Mouse (Mus musculus) left cerebral cortex, postnatal 25 days (tissue): ENCODE measurements around the gene Klri1. TPM values are rescaled to one million over a fixed set of nuclear protein-coding genes. Genes with fewer than 3 reads are reported as not detected.
"Not testable (repeated sequence)": the region's sequence is repeated elsewhere in the genome, so short reads cannot be mapped to it uniquely, and the experiment has no call there.

ENCODE experiments used
- DNase-seq, 2 experiments: peaks; one replicate each; pipeline ENCODE4 v3.0.0; 2022; ENCODE audit warnings: low spot score in 2 of 2, mixed read lengths in 1 of 2
- intact Hi-C: fragments of 180-260 bp; cut with DNase I; formaldehyde crosslinking; loops from one replicate; pipeline ENCODE4 v1.15.1; 2025
- microRNA-seq, 2 experiments: library from miRNA; unstranded; fragments of <30 nt; microRNA quantifications; one replicate each; pipeline ENCODE4 v1.2.0; 2022
- total RNA-seq, 2 experiments: library from RNA; stranded (reverse); gene quantifications; 2 replicates each; pipeline ENCODE4 v1.2.3; 2021

The Klri1 gene
- total RNA-seq = not detected

- DNase-seq = no peak
- intact Hi-C loops = no loop called here
Measured at GRCm38 (mm10) chr6:129717032-129717431, at the start of gene Klri1. TSS of gene Klri1 (minus strand) at chr6:129717132.

- intact Hi-C loops = no loop called here
- no peak for DNase-seq
Measured at GRCm38 (mm10) chr6:129747654-129748032, 30.7 kb upstream of the Klri1 start.

- no peak for DNase-seq
- intact Hi-C loops = no loop called here
Measured at GRCm38 (mm10) chr6:129747016-129747653, 30.2 kb upstream of the Klri1 start.

- intact Hi-C loops = no loop called here
Measured at GRCm38 (mm10) chr6:129746151-129746550, 29.2 kb upstream of the Klri1 start.

GRCm38 (mm10) chr6:129740069-129740721 lies 23.3 kb upstream of the Klri1 start, which contains the start of gene Klri2:
TSS of gene Klri2 (minus strand) at chr6:129740484.
- intact Hi-C loops = no loop called here
- no peak for DNase-seq

More at GRCm38 (mm10) chr6:129746151-129746550, 29.2 kb upstream of the Klri1 start:
- DNase-seq = no peak

DNA sequence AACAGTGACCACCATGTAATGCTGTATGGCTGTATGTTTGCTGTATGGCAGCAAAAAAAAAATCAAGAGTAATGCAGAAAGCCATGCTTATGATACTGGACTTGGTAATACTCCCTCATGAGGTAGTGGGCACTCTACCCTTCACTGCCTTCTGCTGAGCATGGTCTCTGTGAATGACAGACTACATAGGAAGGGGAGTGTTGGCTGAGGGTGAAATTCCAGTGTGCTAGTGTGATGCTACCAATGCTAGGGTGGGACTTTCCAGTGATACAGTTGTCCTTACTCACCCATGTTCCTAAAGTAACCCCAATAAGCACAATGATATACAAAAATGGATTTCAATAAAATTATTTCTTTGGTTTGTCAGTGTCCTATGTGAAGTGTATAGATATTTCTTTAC lies 19.5 kb upstream of the Klri1 start:
- DNase-seq = no peak
- intact Hi-C loops = no loop called here

- intact Hi-C loops = no loop called here
- DNase-seq = no peak
Measured at GRCm38 (mm10) chr6:129727237-129727636, 10.3 kb upstream of the Klri1 start.

DNA sequence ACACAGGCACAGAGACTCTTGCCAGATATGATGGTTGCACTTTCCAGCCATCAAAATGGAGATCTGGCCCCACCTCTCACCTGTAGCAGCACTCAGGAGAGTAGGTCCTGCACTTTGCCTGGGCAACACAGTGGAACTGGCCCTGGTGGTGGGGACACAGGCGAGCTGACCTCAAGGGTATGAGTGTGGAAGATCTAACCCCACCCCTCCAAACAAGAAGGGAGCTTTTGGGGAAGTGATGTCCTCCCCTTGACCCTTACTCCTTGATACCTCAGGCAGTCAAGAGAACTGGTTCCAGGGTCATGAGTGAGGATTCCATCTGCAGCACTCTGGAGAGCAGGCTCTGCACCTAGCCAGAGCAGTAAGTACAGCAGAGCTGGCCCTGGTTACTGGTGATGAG lies 4.5 kb upstream of the Klri1 start:
- DNase-seq = no peak
- intact Hi-C loops = no loop called here

GRCm38 (mm10) chr6:129720487-129720886 lies 3.6 kb upstream of the Klri1 start:
- intact Hi-C loops = no loop called here
- DNase-seq = no peak

- DNase-seq = no peak
- intact Hi-C loops = no loop called here
Measured at GRCm38 (mm10) chr6:129713566-129713965, 3.4 kb downstream of the Klri1 start.

GRCm38 (mm10) chr6:129691436-129691835 lies 25.5 kb downstream of the Klri1 start:
- DNase-seq, intact Hi-C loops: not testable (repeated sequence)

- no peak for DNase-seq
Measured at GRCm38 (mm10) chr6:129680379-129680778, 36.6 kb downstream of the Klri1 start.

DNA sequence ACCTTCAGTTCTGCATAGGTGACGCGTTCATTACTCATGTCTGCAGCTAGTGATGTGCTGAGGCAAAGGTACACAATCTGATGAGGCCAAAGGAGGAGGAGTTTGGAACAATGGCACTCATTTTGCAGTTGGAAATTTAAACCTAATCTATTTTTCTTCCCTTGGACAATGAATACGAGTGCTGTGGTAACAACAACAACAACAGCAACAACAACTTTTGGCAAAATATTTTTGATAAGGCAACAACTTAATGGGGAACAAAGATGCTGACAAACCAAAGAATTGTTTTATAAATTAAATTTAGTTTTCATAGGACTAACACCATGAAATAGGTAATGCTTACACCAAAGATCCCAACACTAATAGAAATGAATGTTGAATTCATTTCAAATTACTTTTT lies 38.1 kb downstream of the Klri1 start, which contains the start of gene Klrc1:
Klrc1 (minus strand) TSS at position 101 of the 400 bp plus-strand sequence.
- DNase-seq = no peak
- intact Hi-C loops = no loop called here

More at GRCm38 (mm10) chr6:129680379-129680778, 36.6 kb downstream of the Klri1 start:
- intact Hi-C loops = no loop called here

- DNase-seq, intact Hi-C loops: not testable (repeated sequence)
Measured at GRCm38 (mm10) chr6:129661301-129661700, 55.6 kb downstream of the Klri1 start.

GRCm38 (mm10) chr6:129660589-129660988 lies 56.3 kb downstream of the Klri1 start, which contains the start of gene Klrc2:
TSS of gene Klrc2 (minus strand) at chr6:129660689.
- DNase-seq, intact Hi-C loops: not testable (repeated sequence)

Small RNA genes within 50 kb of the gene (microRNA-seq; reads per million reads assigned to microRNA genes)
- gene Mir680-1 = 0 reads per million in 2 experiments

Other genes starting within 250 kb of the Klri1 start
- gene Olr1, start 210.0 kb downstream of the Klri1 start, total RNA-seq = not detected
- not detected for gene Tmem52b, start 204.6 kb downstream of the Klri1 start, total RNA-seq
- gene Gabarapl1, start 184.0 kb downstream of the Klri1 start, total RNA-seq = 100 to 1,000 TPM; 690 to 697 TPM
- not detected for gene Klre1, start 139.2 kb downstream of the Klri1 start, total RNA-seq
- not detected for gene Klrd1, start 125.3 kb downstream of the Klri1 start, total RNA-seq
- gene Klrk1, start 93.3 kb downstream of the Klri1 start, total RNA-seq = not detected
- gene Klrc3, start 73.8 kb downstream of the Klri1 start, total RNA-seq = not detected
- gene Klrc2, start 56.4 kb downstream of the Klri1 start, total RNA-seq = not detected
- not detected for gene Klrc1, start 38.2 kb downstream of the Klri1 start, total RNA-seq
- gene Klri2, start 23.4 kb upstream of the Klri1 start, total RNA-seq = not detected
- not detected for gene Gm156, start 67.1 kb upstream of the Klri1 start, total RNA-seq
- not detected for gene Gm17631, start 145.5 kb upstream of the Klri1 start, total RNA-seq
- gene Klra17, start 159.5 kb upstream of the Klri1 start, total RNA-seq = not detected
- not detected for gene Klra5, start 200.5 kb upstream of the Klri1 start, total RNA-seq